Mouse (Mus musculus): Measurements from ENCODE around the gene Sod3. TPM values are rescaled to one million over a fixed set of nuclear protein-coding genes. Genes with fewer than 3 reads are reported as not detected.

The Sod3 gene
- polyA plus RNA-seq (2017; shearing (Covaris generic)), result not detected

GRCm38 (mm10) chr5:52363468-52364150, at the start of gene Sod3:
Gene Sod3, plus strand, starts transcription at chr5:52363791.

Other genes starting within 250 kb of the Sod3 start
- gene Dhx15, start 173.3 kb upstream of the Sod3 start, polyA plus RNA-seq (2017; shearing (Covaris generic)), result 196 TPM
- gene Ccdc149, start 107.7 kb downstream of the Sod3 start, polyA plus RNA-seq (2017; shearing (Covaris generic)), result not detected
- gene Lgi2, start 202.7 kb downstream of the Sod3 start, polyA plus RNA-seq (2017; shearing (Covaris generic)), result not detected